Mouse (Mus musculus) lung, postnatal 0 days (tissue): Measurements from ENCODE around the gene Gpr35.
"Not testable (repeated sequence)": the region's sequence is repeated elsewhere in the genome, so short reads cannot be mapped to it uniquely, and the experiment has no call there.

ENCODE experiments used
- CTCF ChIP-seq: IDR thresholded peaks from 2 replicates; pipeline ENCODE4 v1.5.1; 2016; ENCODE audit warnings: antibody characterized with exemption, mild to moderate bottlenecking
- EP300 ChIP-seq: IDR thresholded peaks from 2 replicates; pipeline ENCODE4 v1.6.1; 2016; ENCODE audit warnings: antibody characterized with exemption, mild to moderate bottlenecking, control low read depth

- TF ChIP-seq CTCF, EP300: not testable (repeated sequence)
Measured at GRCm38 (mm10) chr1:92970791-92971190, 20.1 kb downstream of the Gpr35 start.
